Mouse (Mus musculus) limb, embryonic 10.5 days (tissue): ENCODE data around the gene Glrp1. TPM values are rescaled to one million over a fixed set of nuclear protein-coding genes. Genes with fewer than 3 reads are reported as not detected.

ENCODE experiments used
- DNase-seq: peaks from one replicate; pipeline ENCODE4 v3.0.0-alpha.2; 2017; ENCODE audit warnings: low spot score
- H3K27ac ChIP-seq: fragments of 300-500 bp; sonication (generic); 2 replicates; pipeline ENCODE4 v1.5.1; 2016; ENCODE audit warnings: mild to moderate bottlenecking
- H3K27me3 ChIP-seq: fragments of 300-500 bp; sonication (generic); 2 replicates; pipeline ENCODE4 v1.6.1; 2016; ENCODE audit warnings: low read depth, mild to moderate bottlenecking; ENCODE audit not compliant: poor library complexity, severe bottlenecking
- H3K36me3 ChIP-seq: fragments of 300-500 bp; sonication (generic); 2 replicates; pipeline ENCODE4 v1.6.1; 2016; ENCODE audit warnings: mild to moderate bottlenecking, moderate library complexity
- H3K4me1 ChIP-seq: fragments of 300-500 bp; sonication (generic); 2 replicates; pipeline ENCODE4 v1.6.1; 2016
- H3K4me3 ChIP-seq: fragments of 300-500 bp; sonication (generic); 2 replicates; pipeline ENCODE4 v1.5.1; 2016; ENCODE audit warnings: mild to moderate bottlenecking, moderate library complexity
- H3K9me3 ChIP-seq: fragments of 300-500 bp; sonication (generic); replicated peaks from 2 replicates; pipeline ENCODE4 v1.6.1; 2016; ENCODE audit warnings: mild to moderate bottlenecking
- WGBS: fragments of 180-500 bp; shearing (Covaris S2); methylation state at CpG from one replicate; pipeline ENCODE4 v1.1.7; 2016; 5-methylcytosine and 5-hydroxymethylcytosine counted together
- polyA plus RNA-seq: library from polyadenylated mRNA; unstranded; fragments of >200 nt; fragmentation: Nextera tagmentation; extraction: Ambion mirVana; gene quantifications from 2 replicates; pipeline ENCODE4 v1.2.1, GENCODE M21; 2016

The Glrp1 gene
- polyA plus RNA-seq, 1 experiment from 2014 or later, result not detected

DNA sequence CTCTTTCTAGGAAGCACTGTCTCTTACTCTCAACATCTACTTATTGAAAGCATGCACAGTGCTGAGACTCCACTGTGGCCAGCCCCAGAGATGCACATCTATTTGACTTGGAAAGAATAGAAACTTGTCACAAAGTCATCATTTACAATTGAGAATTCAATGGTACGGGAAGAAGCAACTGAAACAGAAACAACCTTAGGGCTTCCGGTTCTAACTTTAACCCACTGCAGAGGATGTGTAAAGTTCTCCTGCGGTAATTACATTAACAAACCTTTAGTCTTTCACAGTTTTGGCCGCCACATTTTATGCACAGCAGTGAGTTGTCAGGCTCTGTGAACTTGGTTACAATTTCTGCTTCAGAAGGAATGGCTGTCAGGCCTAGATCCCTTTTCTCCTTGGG lies 59.2 kb downstream of the Glrp1 start:
- no peak overlapping the region for H3K4me3 ChIP-seq
- no peaks in the 10 kb centered on the region for H3K27me3 ChIP-seq
- H3K4me1 ChIP-seq, result peaks cover 18% of the 10 kb centered on the region
- H3K9me3 ChIP-seq, result no peaks in the 10 kb centered on the region
- DNase-seq, result no peak
- H3K36me3 ChIP-seq, result no peaks in the 10 kb centered on the region
- no peak overlapping the region for H3K27ac ChIP-seq
- 85% methylated on average over 4 of the region's 4 CpGs for WGBS

Other genes starting within 250 kb of the Glrp1 start
- gene Hjurp, start 232.4 kb downstream of the Glrp1 start, polyA plus RNA-seq, result 206 and 245 TPM in 2 replicates
- not detected in 2 replicates for gene Trpm8, start 232.4 kb downstream of the Glrp1 start, polyA plus RNA-seq
- not detected in 2 replicates for gene Spp2, start 103.1 kb downstream of the Glrp1 start, polyA plus RNA-seq
- 9.0 and 9.4 TPM in 2 replicates for gene Arl4c, start 192.2 kb upstream of the Glrp1 start, polyA plus RNA-seq